Mouse (Mus musculus): ENCODE data around the gene Gm8126. TPM values are rescaled to one million over a fixed set of nuclear protein-coding genes. Genes with fewer than 3 reads are reported as not detected.
"Not testable (repeated sequence)": the region's sequence is repeated elsewhere in the genome, so short reads cannot be mapped to it uniquely, and the experiment has no call there.

Gene Gm8126
- not detected in 2 replicates for polyA plus RNA-seq (2014; fragmentation: Nextera tagmentation; extraction: Ambion mirVana)

GRCm38 (mm10) chr14:43258349-43258748 is at the start of gene Gm8126:
TSS of gene Gm8126 (plus strand) at chr14:43258649.
- not testable (repeated sequence) for H3K36me3 ChIP-seq (ENCODE audit: control insufficient read depth, insufficient read depth, low read length); H3K4me2 ChIP-seq (ENCODE audit: low read depth, low read length); H3K27me3 ChIP-seq (ENCODE audit: control insufficient read depth, insufficient read depth, low read length); H3K9me3 ChIP-seq (ENCODE audit: control insufficient read depth, low read length); H3K9ac ChIP-seq (replicated peaks; ENCODE audit: low read depth, low read length); H3K4me1 ChIP-seq (ENCODE audit: control insufficient read depth, insufficient read depth, low read length); ATAC-seq (ENCODE audit: low read depth); H3K4me3 ChIP-seq (ENCODE audit: low read depth, low read length); H3K27ac ChIP-seq (ENCODE audit: low read depth, low read length)
- WGBS: 88% methylated on average over 3 of the region's 4 CpGs

- 91% methylated on average over 2 of the region's 4 CpGs for WGBS
- H3K9ac ChIP-seq (replicated peaks; ENCODE audit: low read depth, low read length); H3K4me3 ChIP-seq (ENCODE audit: low read depth, low read length); H3K27me3 ChIP-seq (ENCODE audit: control insufficient read depth, insufficient read depth, low read length); H3K4me2 ChIP-seq (ENCODE audit: low read depth, low read length); H3K27ac ChIP-seq (ENCODE audit: low read depth, low read length); H3K9me3 ChIP-seq (ENCODE audit: control insufficient read depth, low read length); ATAC-seq (ENCODE audit: low read depth); H3K4me1 ChIP-seq (ENCODE audit: control insufficient read depth, insufficient read depth, low read length); H3K36me3 ChIP-seq (ENCODE audit: control insufficient read depth, insufficient read depth, low read length): not testable (repeated sequence)
Measured at GRCm38 (mm10) chr14:43235204-43235603, 23.2 kb upstream of the Gm8126 start, which contains the start of gene Gm8122. TSS of gene Gm8122 (minus strand) at chr14:43235304.

- H3K4me1 ChIP-seq (ENCODE audit: control insufficient read depth, insufficient read depth, low read length); H3K27ac ChIP-seq (ENCODE audit: low read depth, low read length); H3K9ac ChIP-seq (replicated peaks; ENCODE audit: low read depth, low read length); H3K36me3 ChIP-seq (ENCODE audit: control insufficient read depth, insufficient read depth, low read length); H3K9me3 ChIP-seq (ENCODE audit: control insufficient read depth, low read length); H3K27me3 ChIP-seq (ENCODE audit: control insufficient read depth, insufficient read depth, low read length); ATAC-seq (ENCODE audit: low read depth); H3K4me2 ChIP-seq (ENCODE audit: low read depth, low read length); H3K4me3 ChIP-seq (ENCODE audit: low read depth, low read length): not testable (repeated sequence)
Measured at GRCm38 (mm10) chr14:43237769-43238168, 20.7 kb upstream of the Gm8126 start.

GRCm38 (mm10) chr14:43249611-43250170 is 8.8 kb upstream of the Gm8126 start:
- not testable (repeated sequence) for H3K27ac ChIP-seq (ENCODE audit: low read depth, low read length); H3K4me3 ChIP-seq (ENCODE audit: low read depth, low read length); H3K9me3 ChIP-seq (ENCODE audit: control insufficient read depth, low read length); H3K36me3 ChIP-seq (ENCODE audit: control insufficient read depth, insufficient read depth, low read length); H3K4me1 ChIP-seq (ENCODE audit: control insufficient read depth, insufficient read depth, low read length); H3K9ac ChIP-seq (replicated peaks; ENCODE audit: low read depth, low read length); H3K27me3 ChIP-seq (ENCODE audit: control insufficient read depth, insufficient read depth, low read length); H3K4me2 ChIP-seq (ENCODE audit: low read depth, low read length); ATAC-seq (ENCODE audit: low read depth)
- 16% methylated on average over 10 of the region's 12 CpGs for WGBS

- H3K4me3 ChIP-seq (ENCODE audit: low read depth, low read length); ATAC-seq (ENCODE audit: low read depth); H3K9me3 ChIP-seq (ENCODE audit: control insufficient read depth, low read length); H3K36me3 ChIP-seq (ENCODE audit: control insufficient read depth, insufficient read depth, low read length); H3K27ac ChIP-seq (ENCODE audit: low read depth, low read length); H3K4me2 ChIP-seq (ENCODE audit: low read depth, low read length); H3K4me1 ChIP-seq (ENCODE audit: control insufficient read depth, insufficient read depth, low read length); H3K9ac ChIP-seq (replicated peaks; ENCODE audit: low read depth, low read length); H3K27me3 ChIP-seq (ENCODE audit: control insufficient read depth, insufficient read depth, low read length): not testable (repeated sequence)
- WGBS: 42% methylated on average over 5 of the region's 6 CpGs
Measured at GRCm38 (mm10) chr14:43250549-43251253, 7.7 kb upstream of the Gm8126 start.

- not testable (repeated sequence) for H3K4me3 ChIP-seq (ENCODE audit: low read depth, low read length); H3K9me3 ChIP-seq (ENCODE audit: control insufficient read depth, low read length); H3K36me3 ChIP-seq (ENCODE audit: control insufficient read depth, insufficient read depth, low read length); ATAC-seq (ENCODE audit: low read depth); H3K27ac ChIP-seq (ENCODE audit: low read depth, low read length); H3K4me2 ChIP-seq (ENCODE audit: low read depth, low read length); H3K27me3 ChIP-seq (ENCODE audit: control insufficient read depth, insufficient read depth, low read length); H3K4me1 ChIP-seq (ENCODE audit: control insufficient read depth, insufficient read depth, low read length); H3K9ac ChIP-seq (replicated peaks; ENCODE audit: low read depth, low read length)
- 91% methylated on average over 1 of the region's 1 CpGs for WGBS
Measured at GRCm38 (mm10) chr14:43256511-43256910, 1.9 kb upstream of the Gm8126 start.

GRCm38 (mm10) chr14:43263421-43263820 is 5.0 kb downstream of the Gm8126 start:
- not testable (repeated sequence) for H3K27me3 ChIP-seq (ENCODE audit: control insufficient read depth, insufficient read depth, low read length); H3K4me2 ChIP-seq (ENCODE audit: low read depth, low read length); H3K4me1 ChIP-seq (ENCODE audit: control insufficient read depth, insufficient read depth, low read length); ATAC-seq (ENCODE audit: low read depth); H3K9me3 ChIP-seq (ENCODE audit: control insufficient read depth, low read length); H3K27ac ChIP-seq (ENCODE audit: low read depth, low read length); H3K4me3 ChIP-seq (ENCODE audit: low read depth, low read length); H3K9ac ChIP-seq (replicated peaks; ENCODE audit: low read depth, low read length); H3K36me3 ChIP-seq (ENCODE audit: control insufficient read depth, insufficient read depth, low read length)
- WGBS: 95% methylated on average over 3 of the region's 3 CpGs

- H3K27me3 ChIP-seq (ENCODE audit: control insufficient read depth, insufficient read depth, low read length); ATAC-seq (ENCODE audit: low read depth); H3K4me1 ChIP-seq (ENCODE audit: control insufficient read depth, insufficient read depth, low read length); H3K4me3 ChIP-seq (ENCODE audit: low read depth, low read length); H3K36me3 ChIP-seq (ENCODE audit: control insufficient read depth, insufficient read depth, low read length); H3K27ac ChIP-seq (ENCODE audit: low read depth, low read length); H3K9ac ChIP-seq (replicated peaks; ENCODE audit: low read depth, low read length); H3K4me2 ChIP-seq (ENCODE audit: low read depth, low read length); H3K9me3 ChIP-seq (ENCODE audit: control insufficient read depth, low read length): not testable (repeated sequence)
- WGBS: 58% methylated on average over 2 of the region's 2 CpGs
Measured at GRCm38 (mm10) chr14:43268521-43269084, 10.2 kb downstream of the Gm8126 start.

GRCm38 (mm10) chr14:43269211-43269610 is 10.8 kb downstream of the Gm8126 start:
- not testable (repeated sequence) for H3K4me3 ChIP-seq (ENCODE audit: low read depth, low read length); H3K36me3 ChIP-seq (ENCODE audit: control insufficient read depth, insufficient read depth, low read length); H3K9ac ChIP-seq (replicated peaks; ENCODE audit: low read depth, low read length); H3K9me3 ChIP-seq (ENCODE audit: control insufficient read depth, low read length); H3K4me1 ChIP-seq (ENCODE audit: control insufficient read depth, insufficient read depth, low read length); ATAC-seq (ENCODE audit: low read depth); H3K27ac ChIP-seq (ENCODE audit: low read depth, low read length); H3K4me2 ChIP-seq (ENCODE audit: low read depth, low read length); H3K27me3 ChIP-seq (ENCODE audit: control insufficient read depth, insufficient read depth, low read length)
- WGBS: 87% methylated on average over 3 of the region's 3 CpGs
